Mouse (Mus musculus) brain, embryonic 14.5 days (tissue): ENCODE data around the gene Zfp148.

Experiments
- CTCF ChIP-seq: fragments of 200-500 bp; IDR thresholded peaks from 2 replicates; pipeline ENCODE4 v1.5.1; 2012; ENCODE audit warnings: inconsistent platforms, mild to moderate bottlenecking, moderate library complexity, borderline replicate concordance; ENCODE audit not compliant: insufficient read depth, insufficient read length; ENCODE audit errors: extremely low read depth
- POLR2A ChIP-seq: fragments of 200-500 bp; IDR thresholded peaks from 2 replicates; pipeline ENCODE4 v1.6.1; 2012; ENCODE audit warnings: mild to moderate bottlenecking, inconsistent platforms, borderline replicate concordance; ENCODE audit not compliant: poor library complexity, insufficient read depth, insufficient read length, severe bottlenecking; ENCODE audit errors: extremely low read depth

DNA sequence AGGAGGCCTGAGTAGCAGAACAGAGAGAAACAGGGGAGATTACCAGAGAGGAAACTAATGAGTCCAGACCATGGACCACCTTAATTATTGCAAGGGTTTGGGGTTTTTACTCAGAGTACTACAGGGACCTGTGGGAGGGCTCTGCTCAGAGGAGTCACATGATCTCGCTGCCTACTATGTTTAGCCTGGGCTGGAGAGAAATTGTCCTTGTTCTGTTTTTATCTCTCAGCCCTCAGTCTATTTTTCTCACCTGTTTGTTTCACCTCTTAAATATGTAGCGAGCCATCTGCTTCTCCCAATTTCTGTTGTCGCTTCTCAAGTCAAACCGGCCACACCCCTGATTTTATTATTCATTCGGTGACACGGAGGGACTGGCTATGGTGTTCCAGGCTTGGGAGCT lies 14.9 kb upstream of the Zfp148 start:
- no peak for TF ChIP-seq CTCF
- TF ChIP-seq POLR2A: no peak
